Mouse (Mus musculus) liver, embryonic 14.5 days (tissue): ENCODE measurements around the gene Pik3r2. TPM values are rescaled to one million over a fixed set of nuclear protein-coding genes. Genes with fewer than 3 reads are reported as not detected.

Experiments
- ATAC-seq: fragments of 200-750 bp; cut with Nextera tagmentation; 2 replicates; pipeline ENCODE4 v1.8.0; 2017; ENCODE audit warnings: moderate number of reproducible peaks, mild to moderate bottlenecking, moderate library complexity; ENCODE audit not compliant: insufficient read depth
- DNase-seq, 3 experiments: peaks; one replicate each; pipeline ENCODE4 v3.0.0-alpha.2; 2012 to 2013; ENCODE audit warnings: low read depth in 3 of 3, low spot score in 3 of 3
- H3K27ac ChIP-seq: fragments of 300-500 bp; sonication (generic); 2 replicates; pipeline ENCODE4 v1.5.1; 2014; ENCODE audit warnings: moderate library complexity, mild to moderate bottlenecking, control low read depth, inconsistent platforms
- H3K27me3 ChIP-seq: fragments of 300-500 bp; sonication (generic); 2 replicates; pipeline ENCODE4 v1.6.1; 2014; ENCODE audit warnings: mild to moderate bottlenecking, low read length, moderate library complexity; ENCODE audit not compliant: control insufficient read depth, insufficient read depth
- H3K36me3 ChIP-seq: fragments of 300-500 bp; sonication (generic); replicated peaks from 2 replicates; pipeline ENCODE4 v1.6.1; 2014; ENCODE audit warnings: low read depth; ENCODE audit not compliant: control insufficient read depth, insufficient read depth
- H3K4me1 ChIP-seq, 2 experiments: fragments of 200-500 bp in 1 of 2; fragments of 300-500 bp in 1 of 2; sonication (generic) in 1 of 2; replicated peaks; 2 replicates each; pipeline ENCODE4 v1.6.1; 2012 to 2014; ENCODE audit warnings: antibody characterized with exemption in 1 of 2, inconsistent platforms in 1 of 2, low read length in 1 of 2; ENCODE audit not compliant: control insufficient read depth in 2 of 2, insufficient read depth in 2 of 2
- H3K4me2 ChIP-seq: fragments of 300-500 bp; sonication (generic); 2 replicates; pipeline ENCODE4 v1.6.1; 2014; ENCODE audit warnings: low read depth, mild to moderate bottlenecking, control low read depth, moderate library complexity
- H3K4me3 ChIP-seq, 2 experiments: fragments of 200-500 bp in 1 of 2; fragments of 300-500 bp in 1 of 2; sonication (generic) in 1 of 2; 2 replicates each; pipeline ENCODE4 v1.5.1; 2012 to 2014; ENCODE audit warnings: low read depth in 2 of 2, low read length in 2 of 2, mild to moderate bottlenecking in 2 of 2, control low read depth in 1 of 2, inconsistent platforms in 1 of 2, moderate library complexity in 1 of 2; ENCODE audit not compliant: insufficient read depth in 1 of 2
- H3K9ac ChIP-seq: fragments of 300-500 bp; sonication (generic); replicated peaks from 2 replicates; pipeline ENCODE4 v1.6.1; 2014; ENCODE audit warnings: mild to moderate bottlenecking, control low read depth, moderate library complexity
- H3K9me3 ChIP-seq: fragments of 300-500 bp; sonication (generic); 2 replicates; pipeline ENCODE4 v1.6.1; 2016; ENCODE audit warnings: low read length, mixed read lengths; ENCODE audit not compliant: control insufficient read depth
- CTCF ChIP-seq: IDR thresholded peaks from 2 replicates; pipeline ENCODE4 v1.5.1; 2016; ENCODE audit warnings: antibody characterized with exemption, low read depth, control low read depth
- EP300 ChIP-seq: IDR thresholded peaks from 2 replicates; pipeline ENCODE4 v1.6.1; 2016; ENCODE audit warnings: antibody characterized with exemption, low read depth
- WGBS: fragments of 180-500 bp; shearing (Covaris S2); extraction: QIAGEN DNeasy Blood & Tissue Kit; methylation state at CpG from one replicate; pipeline ENCODE4 v1.1.7; 2014; ENCODE audit not compliant: insufficient replicate concordance; 5-methylcytosine and 5-hydroxymethylcytosine counted together
- polyA plus RNA-seq, 2 experiments: library from polyadenylated mRNA; depleted of rRNA in 1 of 2; stranded (reverse) in 1 of 2; unstranded in 1 of 2; fragments of >200 nt; fragmentation: Nextera tagmentation in 1 of 2; extraction: Ambion mirVana in 1 of 2; gene quantifications; 2 replicates each; pipeline versions ENCODE4 v1.2.1 to v1.2.3; 2012 to 2014

Gene Pik3r2
- polyA plus RNA-seq, 2 experiments, result 8.2 to 17.5 TPM

GRCm38 (mm10) chr8:70804481-70805206 lies 28.1 kb upstream of the Pik3r2 start, which contains the start of gene Mast3:
Gene Mast3 (minus strand): TSS chr8:70805054.
- peak; percentile 85 for ATAC-seq

GRCm38 (mm10) chr8:70803761-70804480 lies 27.4 kb upstream of the Pik3r2 start:
- Histone ChIP-seq H3K9me3 (no peaks in the 10 kb centered on the region), H3K27me3 (peaks cover 17% of the 10 kb centered on the region), H3K36me3 (no peaks in the 10 kb centered on the region), H3K4me1 (peaks cover 23 to 34% of the 10 kb centered on the region in 2 experiments), H3K9ac (peak overlapping the region; percentile 59), H3K4me2 (peak overlapping the region; percentile 96), H3K27ac (peak overlapping the region; percentile 37), H3K4me3 (peak overlapping the region; percentile 55 to 68)
- DNase-seq (peak in 1 of 3 experiments; percentile 36), ATAC-seq (peak; percentile 50)
- under 1% methylated on average over 46 of the region's 47 CpGs for WGBS
- TF ChIP-seq EP300 (no peak), CTCF (no peak)

More at GRCm38 (mm10) chr8:70804481-70805206, 28.1 kb upstream of the Pik3r2 start, which contains the start of gene Mast3:
- peak within 1 kb of the TSS; percentile 37 for H3K27ac ChIP-seq
- no peaks in the 10 kb centered on the region for H3K36me3 ChIP-seq
- DNase-seq, result peak; percentile 65 to 68 (median 67)
- no peaks in the 10 kb centered on the region for H3K9me3 ChIP-seq
- H3K4me3 ChIP-seq, result peak within 1 kb of the TSS; percentile 55 to 68
- TF ChIP-seq CTCF (no peak), EP300 (no peak)
- peak within 1 kb of the TSS; percentile 96 for H3K4me2 ChIP-seq
- peaks cover 10% of the 10 kb centered on the region for H3K27me3 ChIP-seq
- peak within 1 kb of the TSS; percentile 59 for H3K9ac ChIP-seq
- H3K4me1 ChIP-seq, result peaks cover 23 to 34% of the 10 kb centered on the region in 2 experiments
- WGBS, result under 1% methylated on average over 45 of the region's 45 CpGs

- ATAC-seq (no peak), DNase-seq (no peak)
- peaks cover 27% of the 10 kb centered on the region for H3K27me3 ChIP-seq
- TF ChIP-seq EP300 (no peak), CTCF (no peak)
- peak overlapping the region; percentile 59; the same call in 1 of the 2 replicates for H3K9ac ChIP-seq
- H3K27ac ChIP-seq, result no peak overlapping the region
- peak overlapping the region; percentile 96 for H3K4me2 ChIP-seq
- peak overlapping the region in 1 of 2 experiments; percentile 55; a peak in 2 of 4 replicates for H3K4me3 ChIP-seq
- WGBS, result 64% methylated on average over 11 of the region's 11 CpGs
- peaks cover 23 to 34% of the 10 kb centered on the region in 2 experiments for H3K4me1 ChIP-seq
- no peaks in the 10 kb centered on the region for H3K9me3 ChIP-seq
- H3K36me3 ChIP-seq, result no peaks in the 10 kb centered on the region
These were observed 26.4 kb upstream of the Pik3r2 start for GRCm38 (mm10) chr8:70802786-70803510.

- Histone ChIP-seq H3K4me2 (no peak overlapping the region), H3K4me3 (no peak overlapping the region), H3K27me3 (peaks cover 34% of the 10 kb centered on the region), H3K36me3 (no peaks in the 10 kb centered on the region), H3K9ac (no peak overlapping the region), H3K4me1 (peaks cover 24 to 27% of the 10 kb centered on the region in 2 experiments), H3K9me3 (no peaks in the 10 kb centered on the region), H3K27ac (no peak overlapping the region)
- TF ChIP-seq EP300 (no peak), CTCF (no peak)
- no peak for DNase-seq
- WGBS, result 74% methylated on average over 1 of the region's 1 CpGs
- no peak for ATAC-seq
These were observed 25.3 kb upstream of the Pik3r2 start for GRCm38 (mm10) chr8:70801830-70802229.
